Mouse (Mus musculus) liver, adult 2 months (tissue): ENCODE measurements around the gene Ppp1r1b. TPM values are rescaled to one million over a fixed set of nuclear protein-coding genes. Genes with fewer than 3 reads are reported as not detected.

Source experiments
- DNase-seq: peaks from one replicate; pipeline ENCODE4 v3.0.0-alpha.2; 2011; ENCODE audit warnings: low read depth, low spot score; ENCODE audit errors: extremely low read depth
- H3K27ac ChIP-seq: fragments of 200-500 bp; replicated peaks from 2 replicates; pipeline ENCODE4 v1.5.1; 2012; ENCODE audit warnings: low read depth, mild to moderate bottlenecking, control low read depth, inconsistent platforms, low read length; ENCODE audit not compliant: insufficient read depth
- H3K27me3 ChIP-seq: fragments of 200-500 bp; 2 replicates; pipeline ENCODE4 v1.6.1; 2012; ENCODE audit warnings: mild to moderate bottlenecking, moderate library complexity, low read length, inconsistent platforms; ENCODE audit not compliant: control insufficient read depth, insufficient read depth
- H3K36me3 ChIP-seq: fragments of 200-500 bp; 2 replicates; pipeline ENCODE4 v1.6.1; 2012; ENCODE audit warnings: low read length, inconsistent platforms; ENCODE audit not compliant: control insufficient read depth, insufficient read depth
- H3K4me1 ChIP-seq: fragments of 200-500 bp; 2 replicates; pipeline ENCODE4 v1.6.1; 2011; ENCODE audit warnings: low read length; ENCODE audit not compliant: control insufficient read depth, insufficient read depth
- H3K4me3 ChIP-seq: fragments of 200-500 bp; 2 replicates; pipeline ENCODE4 v1.5.1; 2011; ENCODE audit warnings: low read depth, mild to moderate bottlenecking, control low read depth, low read length, moderate library complexity; ENCODE audit not compliant: insufficient read depth
- H3K79me2 ChIP-seq: fragments of 200-500 bp; 2 replicates; pipeline ENCODE4 v1.6.1; 2012; ENCODE audit warnings: inconsistent platforms, mild to moderate bottlenecking, low read length, moderate library complexity; ENCODE audit not compliant: control insufficient read depth, insufficient read depth
- H3K9ac ChIP-seq: fragments of 200-500 bp; 2 replicates; pipeline ENCODE4 v1.6.1; 2012; ENCODE audit warnings: low read depth, mild to moderate bottlenecking, control low read depth, inconsistent platforms, low read length
- CTCF ChIP-seq: fragments of 200-500 bp; IDR thresholded peaks from 2 replicates; pipeline ENCODE4 v1.5.1; 2011; ENCODE audit warnings: low read depth, low read length, control low read depth
- POLR2A ChIP-seq: fragments of 200-500 bp; IDR thresholded peaks from 2 replicates; pipeline ENCODE4 v1.6.1; 2011; ENCODE audit warnings: low read length, control low read depth; ENCODE audit not compliant: insufficient read depth; ENCODE audit errors: extremely low read depth
- WGBS: fragments of 180-500 bp; shearing (Covaris S2); methylation state at CpG from one replicate; pipeline ENCODE4 v1.1.7; 2018; 5-methylcytosine and 5-hydroxymethylcytosine counted together
- polyA plus RNA-seq: library from polyadenylated mRNA; depleted of rRNA; stranded (reverse); fragments of >200 nt; gene quantifications from 2 replicates; pipeline ENCODE4 v1.2.3, GENCODE M21; 2012; rRNA removed
- total RNA-seq: library from RNA; depleted of rRNA; stranded (reverse); fragments of >200 nt; gene quantifications from 2 replicates; pipeline ENCODE4 v1.2.3, GENCODE M21; 2014; rRNA removed

The Ppp1r1b gene
- total and polyA plus RNA-seq, 2 experiments: 0.55 to 4.3 TPM

- Histone ChIP-seq H3K4me1 (no peaks in the 10 kb centered on the region), H3K9ac (no peak overlapping the region), H3K36me3 (no peaks in the 10 kb centered on the region), H3K79me2 (no peaks in the 10 kb centered on the region), H3K27ac (no peak overlapping the region), H3K4me3 (no peak overlapping the region), H3K27me3 (0 out of 2 replicates have a peak, but pooled peaks cover 5% of the 10 kb centered on the region)
- no peak for TF ChIP-seq CTCF
- TF ChIP-seq POLR2A: no peak
- 81% methylated on average over 6 of the region's 6 CpGs for WGBS
- DNase-seq: no peak
Measured at GRCm38 (mm10) chr11:98406621-98407020, 58.4 kb downstream of the Ppp1r1b start.

Other genes with a start within 250 kb of the Ppp1r1b start
- 15.1 and 16.7 TPM in 2 replicates for gene Fbxl20, start 198.0 kb upstream of the Ppp1r1b start, total RNA-seq
- gene Fbxl20, start 198.0 kb upstream of the Ppp1r1b start, polyA plus RNA-seq: 8.7 and 12.3 TPM in 2 replicates
- 10.0 and 12.9 TPM in 2 replicates for gene Med1, start 155.1 kb upstream of the Ppp1r1b start, total RNA-seq
- gene Med1, start 155.1 kb upstream of the Ppp1r1b start, polyA plus RNA-seq: 5.3 and 5.6 TPM in 2 replicates
- gene Cdk12, start 145.3 kb upstream of the Ppp1r1b start, total RNA-seq: 19.5 and 20.3 TPM in 2 replicates
- gene Cdk12, start 145.3 kb upstream of the Ppp1r1b start, polyA plus RNA-seq: 5.8 and 7.9 TPM in 2 replicates
- not detected in 2 replicates for gene Neurod2, start 18.8 kb upstream of the Ppp1r1b start, total RNA-seq
- gene Neurod2, start 18.8 kb upstream of the Ppp1r1b start, polyA plus RNA-seq: not detected in 2 replicates
- 11.9 and 17.2 TPM in 2 replicates for gene Stard3, start 10.0 kb downstream of the Ppp1r1b start, total RNA-seq
- 30.0 and 41.1 TPM in 2 replicates for gene Stard3, start 10.0 kb downstream of the Ppp1r1b start, polyA plus RNA-seq
- gene Tcap, start 35.4 kb downstream of the Ppp1r1b start, total RNA-seq: 3.5 TPM in 1 of 2 replicates, not detected in the other
- 0.10 and 0.16 TPM in 2 replicates for gene Tcap, start 35.4 kb downstream of the Ppp1r1b start, polyA plus RNA-seq
- 1.7 TPM in 1 of 2 replicates, not detected in the other for gene Pnmt, start 38.0 kb downstream of the Ppp1r1b start, total RNA-seq
- not detected in 2 replicates for gene Pnmt, start 38.0 kb downstream of the Ppp1r1b start, polyA plus RNA-seq
- 0.37 and 0.87 TPM in 2 replicates for gene Pgap3, start 52.1 kb downstream of the Ppp1r1b start, total RNA-seq
- gene Pgap3, start 52.1 kb downstream of the Ppp1r1b start, polyA plus RNA-seq: 3.7 and 5.0 TPM in 2 replicates
- 0.60 and 1.0 TPM in 2 replicates for gene Erbb2, start 64.1 kb downstream of the Ppp1r1b start, total RNA-seq
- gene Erbb2, start 64.1 kb downstream of the Ppp1r1b start, polyA plus RNA-seq: 0.56 and 0.72 TPM in 2 replicates
- gene Mien1, start 90.6 kb downstream of the Ppp1r1b start, total RNA-seq: 62.8 and 64.1 TPM in 2 replicates
- gene Mien1, start 90.6 kb downstream of the Ppp1r1b start, polyA plus RNA-seq: 75.0 and 101 TPM in 2 replicates
- gene Grb7, start 98.0 kb downstream of the Ppp1r1b start, total RNA-seq: 58.2 and 84.8 TPM in 2 replicates
- 134 and 136 TPM in 2 replicates for gene Grb7, start 98.0 kb downstream of the Ppp1r1b start, polyA plus RNA-seq
- gene Ikzf3, start 197.6 kb downstream of the Ppp1r1b start, total RNA-seq: 0.37 and 0.60 TPM in 2 replicates
- 0.82 and 1.1 TPM in 2 replicates for gene Ikzf3, start 197.6 kb downstream of the Ppp1r1b start, polyA plus RNA-seq
- gene Zpbp2, start 202.7 kb downstream of the Ppp1r1b start, total RNA-seq: 0.28 and 0.94 TPM in 2 replicates
- 0.09 TPM in 1 of 2 replicates, not detected in the other for gene Zpbp2, start 202.7 kb downstream of the Ppp1r1b start, polyA plus RNA-seq
- 48.3 and 62.0 TPM in 2 replicates for gene Ormdl3, start 239.0 kb downstream of the Ppp1r1b start, total RNA-seq
- 119 and 166 TPM in 2 replicates for gene Ormdl3, start 239.0 kb downstream of the Ppp1r1b start, polyA plus RNA-seq
- not detected in 2 replicates for gene Lrrc3c, start 249.9 kb downstream of the Ppp1r1b start, total RNA-seq
- not detected in 2 replicates for gene Lrrc3c, start 249.9 kb downstream of the Ppp1r1b start, polyA plus RNA-seq